Mouse (Mus musculus): Measurements from ENCODE around the gene Vav1. TPM values are rescaled to one million over a fixed set of nuclear protein-coding genes. Genes with fewer than 3 reads are reported as not detected.

Gene Vav1
- polyA plus RNA-seq (2011; ENCODE audit: insufficient read length, low read depth, missing spikeins) = 0.79 TPM in 1 of 2 replicates, not detected in the other

DNA sequence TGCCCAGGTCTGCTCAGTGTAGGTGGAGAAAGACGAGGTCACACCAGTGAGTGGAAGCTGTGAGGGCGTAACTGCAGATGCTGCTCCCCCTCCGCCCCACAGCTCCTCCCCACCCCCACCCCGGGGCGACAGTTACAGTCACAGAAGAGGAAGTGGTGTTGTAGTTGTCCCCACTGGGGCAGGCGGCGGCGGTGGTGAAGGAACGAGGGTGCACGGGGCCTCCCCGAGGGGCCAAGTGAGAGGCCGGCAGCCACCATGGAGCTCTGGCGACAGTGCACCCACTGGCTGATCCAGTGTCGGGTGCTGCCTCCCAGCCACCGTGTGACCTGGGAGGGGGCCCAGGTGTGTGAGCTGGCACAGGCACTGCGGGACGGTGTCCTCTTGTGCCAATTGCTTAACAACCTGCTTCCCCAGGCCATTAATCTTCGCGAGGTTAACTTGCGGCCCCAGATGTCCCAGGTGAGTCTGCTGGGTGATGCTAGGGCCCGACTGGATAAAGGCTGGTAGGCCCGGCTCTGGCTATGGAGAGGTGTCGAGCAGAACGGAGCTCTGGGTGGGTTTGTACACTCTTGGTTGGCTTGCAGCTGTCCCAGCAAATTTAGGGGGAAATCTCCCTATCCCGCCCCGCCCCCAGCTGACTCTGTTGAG, at the start of gene Vav1:
TSS of gene Vav1 (plus strand) at position 158 of the 648 bp plus-strand sequence.
- TF ChIP-seq CTCF (IDR thresholded peaks at IDR 0.05; ENCODE audit: borderline replicate concordance, insufficient read depth, low read length) (no peak), POLR2A (IDR thresholded peaks at IDR 0.05; ENCODE audit: low read depth, low read length) (no peak)
- no peak within 1 kb of the TSS for H3K4me3 ChIP-seq (ENCODE audit: insufficient read depth, low read length)
- H3K4me1 ChIP-seq (ENCODE audit: control insufficient read depth, insufficient read depth, low read length) = no peaks in the 10 kb centered on the region
- no peak within 1 kb of the TSS for H3K27ac ChIP-seq (ENCODE audit: insufficient read depth, low read length)

DNA sequence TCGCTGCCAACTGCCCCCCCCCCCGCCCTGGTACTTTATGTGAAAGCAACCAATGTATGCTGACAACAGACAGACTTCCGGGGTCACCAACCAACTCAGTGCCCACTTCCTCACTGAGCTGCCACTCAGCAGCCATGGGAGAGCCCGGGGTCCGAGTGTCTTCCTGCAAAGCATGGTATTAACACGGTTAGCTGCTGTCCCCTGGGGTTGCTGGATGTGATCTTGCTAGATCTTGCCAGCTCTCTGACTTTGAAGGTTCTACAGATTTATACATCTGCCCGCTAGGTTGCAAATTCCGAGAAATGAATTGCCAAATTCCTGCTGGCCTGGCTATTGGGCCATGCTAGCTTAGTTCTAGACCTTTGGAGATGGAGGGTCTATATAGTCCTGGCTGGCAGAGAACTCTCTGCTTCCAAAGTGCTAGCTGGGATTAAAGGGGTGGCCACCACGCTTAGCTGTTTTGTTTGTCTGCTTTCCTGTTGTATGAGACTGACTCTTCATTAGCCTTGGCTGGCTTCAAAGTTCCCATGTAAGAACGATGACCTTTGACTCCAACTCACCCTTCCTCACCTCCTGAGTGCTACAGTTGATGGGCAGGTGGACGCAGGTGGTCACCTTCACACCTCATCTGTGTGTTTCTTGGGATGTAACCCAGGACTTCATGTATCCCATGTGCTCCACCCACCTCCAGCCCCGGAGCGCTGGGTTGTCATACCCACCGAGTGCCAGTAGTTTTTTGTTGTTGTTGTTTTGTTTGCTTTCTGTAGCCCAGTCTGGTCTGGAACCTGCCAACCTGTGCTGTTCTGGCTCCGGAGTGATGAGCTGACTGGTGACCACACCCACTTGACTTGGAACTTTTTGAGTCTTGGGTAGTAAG, 48.8 kb upstream of the Vav1 start:
- H3K27ac ChIP-seq (ENCODE audit: insufficient read depth, low read length) = no peak overlapping the region
- H3K4me3 ChIP-seq (ENCODE audit: insufficient read depth, low read length) = no peak overlapping the region
- no peaks in the 10 kb centered on the region for H3K4me1 ChIP-seq (ENCODE audit: control insufficient read depth, insufficient read depth, low read length)
- TF ChIP-seq POLR2A (IDR thresholded peaks at IDR 0.05; ENCODE audit: low read depth, low read length) (no peak), CTCF (IDR thresholded peaks at IDR 0.05; ENCODE audit: borderline replicate concordance, insufficient read depth, low read length) (no peak)

GRCm38 (mm10) chr17:57230728-57231125, 48.2 kb upstream of the Vav1 start:
- Histone ChIP-seq H3K4me3 (ENCODE audit: insufficient read depth, low read length) (no peak overlapping the region), H3K4me1 (ENCODE audit: control insufficient read depth, insufficient read depth, low read length) (no peaks in the 10 kb centered on the region), H3K27ac (ENCODE audit: insufficient read depth, low read length) (no peak overlapping the region)
- TF ChIP-seq POLR2A (IDR thresholded peaks at IDR 0.05; ENCODE audit: low read depth, low read length) (no peak), CTCF (IDR thresholded peaks at IDR 0.05; ENCODE audit: borderline replicate concordance, insufficient read depth, low read length) (no peak)

DNA sequence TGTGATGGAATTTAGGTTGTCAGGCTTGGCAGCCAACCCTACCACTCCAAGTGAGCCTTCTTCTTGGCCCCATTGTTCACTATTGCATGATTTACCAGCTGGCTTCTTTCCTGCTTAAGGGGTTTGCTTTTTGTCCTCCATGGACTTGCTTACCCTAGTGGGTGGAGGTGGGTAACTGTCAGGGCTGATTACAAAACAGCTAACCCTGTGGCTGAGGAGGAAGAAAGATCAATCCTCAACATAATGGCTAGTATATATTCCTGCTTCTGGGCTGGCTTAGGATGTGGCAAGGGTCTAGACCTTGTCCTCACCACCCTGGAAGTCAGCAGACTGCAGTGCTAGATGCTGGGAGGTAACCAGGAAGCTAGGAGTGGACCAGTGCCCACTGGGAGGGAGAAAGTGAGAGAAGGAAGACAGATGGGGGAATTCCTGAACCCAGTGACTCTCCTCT, 47.6 kb upstream of the Vav1 start:
- no peak overlapping the region for H3K4me3 ChIP-seq (ENCODE audit: insufficient read depth, low read length)
- H3K4me1 ChIP-seq (ENCODE audit: control insufficient read depth, insufficient read depth, low read length) = no peaks in the 10 kb centered on the region
- no peak overlapping the region for H3K27ac ChIP-seq (ENCODE audit: insufficient read depth, low read length)
- TF ChIP-seq CTCF (IDR thresholded peaks at IDR 0.05; ENCODE audit: borderline replicate concordance, insufficient read depth, low read length) (no peak), POLR2A (IDR thresholded peaks at IDR 0.05; ENCODE audit: low read depth, low read length) (no peak)

- H3K27ac ChIP-seq (ENCODE audit: insufficient read depth, low read length) = no peak overlapping the region
- H3K4me1 ChIP-seq (ENCODE audit: control insufficient read depth, insufficient read depth, low read length) = no peaks in the 10 kb centered on the region
- no peak overlapping the region for H3K4me3 ChIP-seq (ENCODE audit: insufficient read depth, low read length)
- no peak for TF ChIP-seq CTCF (IDR thresholded peaks at IDR 0.05; ENCODE audit: borderline replicate concordance, insufficient read depth, low read length)
- peak; percentile 43; the same call in 1 of the 2 replicates for TF ChIP-seq POLR2A (IDR thresholded peaks at IDR 0.05; ENCODE audit: low read depth, low read length)
These were observed 46.7 kb upstream of the Vav1 start for GRCm38 (mm10) chr17:57232200-57232599.

DNA sequence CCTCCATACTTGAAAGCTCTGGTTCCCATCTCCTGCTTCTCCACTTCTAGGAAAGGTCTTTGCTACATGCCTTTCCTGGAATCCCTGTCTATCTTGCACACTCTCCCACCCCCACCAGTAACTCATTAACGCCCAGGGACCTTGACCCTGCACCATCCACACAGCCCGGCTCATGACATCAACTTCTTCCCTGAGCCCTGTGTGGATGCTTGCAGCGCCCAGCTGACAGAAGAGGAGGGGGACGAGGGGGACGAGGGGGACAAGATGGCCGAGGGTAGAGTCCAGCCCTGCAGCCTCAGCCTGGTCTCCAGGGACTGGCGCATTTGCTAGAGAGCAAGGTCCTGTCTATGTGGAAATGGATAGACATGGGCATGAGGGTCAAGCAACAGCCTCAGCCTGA, 45.9 kb upstream of the Vav1 start:
- Histone ChIP-seq H3K27ac (ENCODE audit: insufficient read depth, low read length) (no peak overlapping the region), H3K4me3 (ENCODE audit: insufficient read depth, low read length) (no peak overlapping the region), H3K4me1 (ENCODE audit: control insufficient read depth, insufficient read depth, low read length) (no peaks in the 10 kb centered on the region)
- TF ChIP-seq CTCF (IDR thresholded peaks at IDR 0.05; ENCODE audit: borderline replicate concordance, insufficient read depth, low read length) (no peak), POLR2A (IDR thresholded peaks at IDR 0.05; ENCODE audit: low read depth, low read length) (no peak)

GRCm38 (mm10) chr17:57234254-57234928, 44.5 kb upstream of the Vav1 start:
- no peak overlapping the region for H3K4me3 ChIP-seq (ENCODE audit: insufficient read depth, low read length)
- no peak for TF ChIP-seq CTCF (IDR thresholded peaks at IDR 0.05; ENCODE audit: borderline replicate concordance, insufficient read depth, low read length)
- no peak for TF ChIP-seq POLR2A (IDR thresholded peaks at IDR 0.05; ENCODE audit: low read depth, low read length)
- H3K4me1 ChIP-seq (ENCODE audit: control insufficient read depth, insufficient read depth, low read length) = no peaks in the 10 kb centered on the region
- no peak overlapping the region for H3K27ac ChIP-seq (ENCODE audit: insufficient read depth, low read length)

- no peak overlapping the region for H3K27ac ChIP-seq (ENCODE audit: insufficient read depth, low read length)
- H3K4me1 ChIP-seq (ENCODE audit: control insufficient read depth, insufficient read depth, low read length) = no peaks in the 10 kb centered on the region
- H3K4me3 ChIP-seq (ENCODE audit: insufficient read depth, low read length) = no peak overlapping the region
- TF ChIP-seq CTCF (IDR thresholded peaks at IDR 0.05; ENCODE audit: borderline replicate concordance, insufficient read depth, low read length) (no peak), POLR2A (IDR thresholded peaks at IDR 0.05; ENCODE audit: low read depth, low read length) (no peak)
These were observed 43.1 kb upstream of the Vav1 start for GRCm38 (mm10) chr17:57235803-57236202.

DNA sequence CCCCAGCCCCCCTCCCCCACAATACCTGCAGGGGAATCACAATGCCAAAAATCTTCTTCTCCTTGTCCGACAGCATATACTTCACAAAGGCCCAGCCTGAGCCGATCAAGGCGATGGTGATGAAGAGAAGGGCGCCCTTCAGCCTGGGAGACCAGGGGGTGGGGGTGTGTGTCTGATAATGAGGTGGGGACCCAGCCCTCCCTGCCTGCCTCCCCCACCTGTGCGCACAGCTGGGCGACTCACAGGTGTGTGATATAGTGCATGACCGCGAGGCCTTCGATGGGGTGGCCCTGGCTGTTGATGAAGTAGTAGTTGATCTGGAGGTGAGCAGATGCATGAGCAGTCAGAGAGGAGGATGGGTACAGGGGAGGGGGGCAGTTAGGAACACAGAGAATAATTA, 41.7 kb upstream of the Vav1 start:
- H3K27ac ChIP-seq (ENCODE audit: insufficient read depth, low read length) = no peak overlapping the region
- H3K4me3 ChIP-seq (ENCODE audit: insufficient read depth, low read length) = no peak overlapping the region
- TF ChIP-seq CTCF (IDR thresholded peaks at IDR 0.05; ENCODE audit: borderline replicate concordance, insufficient read depth, low read length) (no peak), POLR2A (IDR thresholded peaks at IDR 0.05; ENCODE audit: low read depth, low read length) (no peak)
- H3K4me1 ChIP-seq (ENCODE audit: control insufficient read depth, insufficient read depth, low read length) = no peaks in the 10 kb centered on the region

Data from embryonic fibroblast, embryonic 13.5 days (primary cell).